Mouse (Mus musculus) ovary, postnatal 36 days (tissue): ENCODE measurements around the gene Vac14.

Source experiments
- DNase-seq: peaks from one replicate; pipeline ENCODE4 v3.0.0; 2022; ENCODE audit warnings: low spot score, mixed read lengths

Vac14 gene

GRCm38 (mm10) chr8:110718209-110718968 is 100.0 kb downstream of the Vac14 start:
- no peak for DNase-seq

- DNase-seq = peak; percentile 39
Measured at GRCm38 (mm10) chr8:110718969-110719670, 100.7 kb downstream of the Vac14 start.

GRCm38 (mm10) chr8:110719898-110720653 is 101.7 kb downstream of the Vac14 start:
- DNase-seq = no peak

- DNase-seq = peak; percentile 88
Measured at GRCm38 (mm10) chr8:110720685-110721598, 102.6 kb downstream of the Vac14 start, which contains the start of gene Mtss1l. Mtss1l (plus strand) TSS chr8:110721476.

DNA sequence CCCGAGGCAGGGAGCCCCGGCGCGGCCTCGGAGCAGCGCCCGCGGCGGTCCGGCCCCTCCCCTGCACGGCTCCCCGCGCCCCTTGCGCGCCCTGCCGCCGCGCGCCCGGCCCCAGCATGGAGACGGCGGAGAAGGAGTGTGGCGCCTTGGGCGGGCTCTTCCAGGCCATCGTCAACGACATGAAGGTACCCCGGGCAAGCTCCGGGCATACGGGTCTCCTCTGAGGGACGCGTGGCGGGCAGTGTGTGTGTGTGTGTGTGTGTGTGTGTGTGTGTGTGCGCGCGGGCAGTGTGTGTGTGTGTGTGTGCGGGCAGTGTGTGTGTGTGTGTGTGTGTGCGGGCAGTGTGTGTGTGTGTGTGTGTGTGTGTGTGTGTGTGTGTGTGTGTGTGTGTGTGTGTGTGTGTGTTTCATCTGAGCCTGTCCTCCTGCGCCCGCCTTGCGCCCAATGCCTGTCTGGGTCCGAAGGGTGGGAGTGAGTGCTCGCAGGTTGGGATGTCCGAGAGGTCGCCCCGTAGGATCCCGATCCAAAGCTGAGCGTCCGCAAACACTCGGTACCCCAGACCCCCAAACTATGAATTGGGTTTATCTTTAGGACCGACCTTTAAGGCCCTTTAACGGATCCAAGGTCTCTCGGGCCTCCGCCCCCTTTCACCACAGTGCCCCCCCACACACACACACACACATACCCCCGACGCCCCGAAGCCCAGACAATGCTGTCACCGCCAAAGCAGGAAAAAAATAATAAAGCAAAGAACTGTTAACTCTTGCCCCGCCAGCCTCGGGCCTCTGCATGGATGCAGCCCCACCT is 103.4 kb downstream of the Vac14 start:
- DNase-seq = no peak

- DNase-seq = no peak
Measured at GRCm38 (mm10) chr8:110722414-110723011, 104.1 kb downstream of the Vac14 start.

GRCm38 (mm10) chr8:110724493-110724892 is 106.1 kb downstream of the Vac14 start:
- DNase-seq = no peak

DNA sequence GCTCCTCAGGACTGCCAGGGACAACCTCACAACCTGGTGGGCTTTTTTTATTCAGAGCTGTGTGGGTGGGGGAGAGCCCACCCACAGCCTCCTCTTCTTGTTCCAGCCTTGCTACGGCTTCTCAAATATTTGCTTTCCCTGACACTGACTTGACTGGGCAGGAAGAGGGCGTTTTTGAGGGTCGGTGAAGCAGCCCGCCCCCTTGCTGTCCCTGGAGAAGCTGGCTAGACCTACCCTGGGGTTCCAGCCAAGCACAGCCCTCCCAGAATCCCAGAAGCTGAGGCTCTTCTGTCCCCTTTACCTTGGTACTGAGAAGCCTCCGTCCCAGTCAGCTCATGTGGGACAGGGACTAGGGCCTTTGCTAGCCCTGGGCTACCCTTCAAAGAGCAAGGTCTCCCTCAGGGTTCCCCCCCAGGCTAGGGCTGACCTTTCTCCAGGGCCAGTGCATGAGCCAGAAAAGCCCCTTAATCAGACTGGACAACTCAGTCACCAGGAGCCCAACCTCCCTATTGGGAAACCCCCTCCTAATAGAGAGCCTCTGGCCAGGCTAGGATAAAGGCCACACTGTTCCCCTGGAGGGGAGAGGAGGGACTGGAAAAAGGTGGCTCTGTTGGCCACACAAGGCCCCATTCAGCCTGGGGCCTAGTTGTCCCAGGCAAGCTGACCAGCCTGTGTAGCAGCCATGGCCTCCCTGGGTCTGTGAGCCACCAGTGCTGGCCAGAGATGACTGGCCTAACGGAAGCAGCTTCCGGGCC is 106.9 kb downstream of the Vac14 start:
- DNase-seq = no peak

GRCm38 (mm10) chr8:110726893-110727292 is 108.5 kb downstream of the Vac14 start:
- peak; percentile 65 for DNase-seq

DNA sequence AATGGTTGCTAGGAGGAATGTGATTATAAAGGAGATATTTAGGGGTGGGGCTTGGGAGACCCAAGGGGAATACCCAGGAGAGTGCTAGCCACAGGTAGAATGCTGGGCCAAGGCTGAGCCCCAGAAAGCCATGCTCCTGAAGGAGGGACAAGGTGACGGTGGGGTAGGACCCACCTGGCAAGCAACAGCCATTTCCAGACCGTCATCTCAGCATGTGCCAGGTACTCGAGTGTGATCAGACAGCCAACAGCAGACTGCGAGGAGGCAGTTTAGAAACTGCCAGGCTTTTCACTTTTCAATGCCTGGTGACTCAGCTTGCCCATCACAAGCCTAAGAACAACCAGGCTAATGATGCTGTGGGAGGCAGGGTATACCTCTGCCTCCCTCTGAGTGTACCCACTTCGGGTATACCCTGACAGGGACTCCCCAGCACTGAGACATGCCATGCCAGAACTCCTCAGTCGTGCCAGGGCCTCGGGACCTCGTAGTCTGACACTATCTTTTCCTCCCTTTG is 113.0 kb downstream of the Vac14 start:
- no peak for DNase-seq

DNA sequence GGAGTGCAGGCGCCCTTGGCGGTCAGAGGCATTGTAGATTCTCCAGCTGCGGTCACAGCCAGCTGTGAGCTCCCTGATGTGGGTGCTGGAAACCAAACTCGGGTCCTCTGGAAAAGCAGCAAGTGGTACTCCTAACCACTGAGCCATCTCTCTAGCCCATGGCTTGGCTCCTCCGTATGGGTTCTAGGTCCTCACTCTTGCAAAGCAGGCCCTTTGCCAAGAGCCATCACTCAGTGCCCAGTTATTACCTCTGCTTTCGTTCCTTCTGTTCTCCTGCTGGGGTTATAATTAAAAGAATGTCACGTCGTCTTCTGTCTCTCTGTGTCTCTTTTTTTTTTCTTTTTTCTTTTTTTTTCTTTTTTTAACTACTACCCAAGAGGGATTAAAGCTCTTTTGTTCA is 114.7 kb downstream of the Vac14 start:
- DNase-seq = no peak

GRCm38 (mm10) chr8:110738591-110739195 is 120.3 kb downstream of the Vac14 start:
- DNase-seq = no peak

GRCm38 (mm10) chr8:110740629-110741175 is 122.3 kb downstream of the Vac14 start:
- DNase-seq = peak; percentile 3

GRCm38 (mm10) chr8:110741816-110742451 is 123.5 kb downstream of the Vac14 start:
- no peak for DNase-seq

GRCm38 (mm10) chr8:110742452-110742818 is 124.0 kb downstream of the Vac14 start:
- DNase-seq = no peak

GRCm38 (mm10) chr8:110745162-110745561 is 126.8 kb downstream of the Vac14 start:
- no peak for DNase-seq

DNA sequence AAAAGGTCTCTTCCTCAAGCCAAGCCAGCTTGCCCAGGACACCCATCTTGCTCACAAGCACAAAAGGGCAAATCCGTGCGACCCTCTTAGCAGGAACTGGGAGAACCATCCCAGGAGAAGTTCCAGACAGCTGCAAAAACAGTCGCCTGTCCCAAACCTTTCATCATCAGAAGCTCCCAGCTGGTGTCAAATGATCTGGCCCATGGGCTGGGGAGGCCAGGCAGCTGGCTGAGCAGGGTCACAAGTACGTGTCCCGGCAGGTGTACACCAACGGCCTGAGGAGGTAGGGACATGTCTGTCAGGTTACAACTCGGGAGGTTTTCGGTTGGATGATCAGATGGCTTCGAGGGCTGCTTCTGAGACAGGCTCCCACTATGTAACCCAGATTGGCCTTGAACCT is 128.3 kb downstream of the Vac14 start:
- no peak for DNase-seq

- DNase-seq = no peak
Measured at GRCm38 (mm10) chr8:110749500-110750170, 131.2 kb downstream of the Vac14 start.
